Mouse (Mus musculus): ENCODE measurements at regions not wholly inside any gene's neighbourhood (a gene's known extent, or its start where the extent isn't known, plus 50 kb on each side); places are given as distances from the start of the nearest gene placed in this dataset.

DNA sequence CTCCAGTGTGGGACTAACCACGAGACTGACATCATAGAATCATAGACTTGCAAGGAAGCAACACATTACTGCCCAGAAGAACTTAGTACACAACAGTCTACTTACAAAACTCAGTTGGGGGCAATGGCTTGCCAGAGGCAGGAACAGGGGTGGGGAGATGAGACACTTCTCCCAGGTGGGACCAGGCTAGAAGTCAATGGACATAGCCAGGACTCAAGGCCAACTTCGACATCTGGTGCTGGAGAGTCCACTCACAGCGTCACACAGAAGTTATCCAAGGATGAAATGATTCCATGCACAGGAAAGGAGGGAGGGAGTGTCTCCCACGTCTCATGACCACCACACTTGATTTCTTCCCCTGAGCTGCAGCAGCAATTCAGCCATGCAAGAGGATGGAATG, 50.6 kb upstream of the Galnt15 start:
- no peak for DNase-seq (ENCODE audit: low spot score in 2 of 2)
- intact Hi-C loops (cut with DNase I): no loop called here

DNA sequence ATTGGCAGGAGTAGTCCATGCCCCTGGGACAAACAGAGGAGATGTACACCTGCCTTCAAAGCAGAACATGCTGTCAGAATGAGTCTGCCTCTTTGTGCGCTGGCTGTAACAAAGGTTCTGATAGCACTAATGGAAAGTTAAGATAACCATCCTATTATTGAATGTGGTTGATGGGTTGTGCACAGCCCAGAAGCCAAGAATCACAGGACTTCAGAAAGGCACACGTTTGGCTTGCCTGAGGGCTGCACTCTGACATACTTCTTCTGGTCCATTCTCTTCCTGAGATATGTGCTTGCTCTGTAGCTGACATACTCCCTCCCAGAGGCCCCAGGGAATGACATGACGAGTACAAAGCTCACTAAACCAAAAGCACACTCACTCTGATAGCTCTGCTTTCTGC, 50.1 kb upstream of the Galnt15 start:
- no peak for DNase-seq (ENCODE audit: low spot score in 2 of 2)
- intact Hi-C loops (cut with DNase I): no loop called here

Data from left cerebral cortex, postnatal 36 days (tissue).